Mouse (Mus musculus): ENCODE data around the gene Ftsj3. TPM values are rescaled to one million over a fixed set of nuclear protein-coding genes. Genes with fewer than 3 reads are reported as not detected.

Gene Ftsj3
- polyA plus RNA-seq, 1 experiment from 2014 or later, result 61.2 TPM

- Histone ChIP-seq H3K9ac (ENCODE audit: low read depth, low read length) (no peak overlapping the region), H3K27me3 (ENCODE audit: control insufficient read depth, insufficient read depth, low read length) (no peaks in the 10 kb centered on the region), H3K9me3 (ENCODE audit: control insufficient read depth, low read length) (no peaks in the 10 kb centered on the region), H3K27ac (ENCODE audit: low read depth, low read length) (no peak overlapping the region), H3K4me2 (replicated peaks; ENCODE audit: low read depth, low read length) (no peak overlapping the region), H3K4me1 (replicated peaks; ENCODE audit: control insufficient read depth, insufficient read depth, low read length) (no peaks in the 10 kb centered on the region), H3K36me3 (ENCODE audit: control insufficient read depth, insufficient read depth, low read length) (no peaks in the 10 kb centered on the region), H3K4me3 (ENCODE audit: low read depth, low read length) (no peak overlapping the region)
- DNase-seq (ENCODE audit: low spot score) (no peak), ATAC-seq (ENCODE audit: low FRiP score) (no peak)
- 87% methylated on average over 7 of the region's 7 CpGs for WGBS
These were observed 30.3 kb upstream of the Ftsj3 start for GRCm38 (mm10) chr11:106286206-106286605.

DNA sequence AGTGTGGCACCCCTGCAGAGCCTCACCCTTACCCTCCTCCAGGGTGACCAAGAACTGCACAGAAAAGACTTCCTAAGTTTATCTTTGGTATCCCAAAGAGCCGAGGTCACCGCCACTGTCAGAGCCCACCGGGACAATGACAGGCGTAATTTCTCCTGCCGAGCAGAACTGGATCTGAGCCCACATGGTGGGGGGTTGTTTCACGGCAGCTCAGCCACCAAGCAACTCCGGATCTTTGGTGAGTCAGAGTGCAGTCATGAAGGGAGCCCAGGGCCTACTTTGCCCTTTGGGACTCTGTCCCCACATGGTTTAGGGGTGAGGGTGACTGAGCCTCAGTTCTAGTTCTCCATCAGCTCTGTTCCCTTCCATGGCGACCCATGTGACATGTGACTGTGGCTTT, 28.2 kb upstream of the Ftsj3 start:
- no peaks in the 10 kb centered on the region for H3K27me3 ChIP-seq (ENCODE audit: control insufficient read depth, insufficient read depth, low read length)
- H3K36me3 ChIP-seq (ENCODE audit: control insufficient read depth, insufficient read depth, low read length), result no peaks in the 10 kb centered on the region
- H3K9ac ChIP-seq (ENCODE audit: low read depth, low read length), result no peak overlapping the region
- no peak overlapping the region for H3K27ac ChIP-seq (ENCODE audit: low read depth, low read length)
- H3K4me3 ChIP-seq (ENCODE audit: low read depth, low read length), result no peak overlapping the region
- no peaks in the 10 kb centered on the region for H3K9me3 ChIP-seq (ENCODE audit: control insufficient read depth, low read length)
- no peak for ATAC-seq (ENCODE audit: low FRiP score)
- H3K4me2 ChIP-seq (replicated peaks; ENCODE audit: low read depth, low read length), result no peak overlapping the region
- 77% methylated on average over 8 of the region's 8 CpGs for WGBS
- H3K4me1 ChIP-seq (replicated peaks; ENCODE audit: control insufficient read depth, insufficient read depth, low read length), result no peaks in the 10 kb centered on the region
- DNase-seq (ENCODE audit: low spot score), result no peak

- no peak overlapping the region for H3K9ac ChIP-seq (ENCODE audit: low read depth, low read length)
- H3K9me3 ChIP-seq (ENCODE audit: control insufficient read depth, low read length), result no peaks in the 10 kb centered on the region
- H3K36me3 ChIP-seq (ENCODE audit: control insufficient read depth, insufficient read depth, low read length), result no peaks in the 10 kb centered on the region
- DNase-seq (ENCODE audit: low spot score), result no peak
- H3K4me1 ChIP-seq (replicated peaks; ENCODE audit: control insufficient read depth, insufficient read depth, low read length), result no peaks in the 10 kb centered on the region
- no peak overlapping the region for H3K4me3 ChIP-seq (ENCODE audit: low read depth, low read length)
- H3K4me2 ChIP-seq (replicated peaks; ENCODE audit: low read depth, low read length), result no peak overlapping the region
- H3K27ac ChIP-seq (ENCODE audit: low read depth, low read length), result no peak overlapping the region
- H3K27me3 ChIP-seq (ENCODE audit: control insufficient read depth, insufficient read depth, low read length), result no peaks in the 10 kb centered on the region
- WGBS, result 77% methylated on average over 4 of the region's 4 CpGs
- no peak for ATAC-seq (ENCODE audit: low FRiP score)
These were observed 27.5 kb upstream of the Ftsj3 start for GRCm38 (mm10) chr11:106283371-106283770.

GRCm38 (mm10) chr11:106282452-106282851, 26.6 kb upstream of the Ftsj3 start:
- ATAC-seq (ENCODE audit: low FRiP score) (no peak), DNase-seq (ENCODE audit: low spot score) (no peak)
- Histone ChIP-seq H3K27me3 (ENCODE audit: control insufficient read depth, insufficient read depth, low read length) (no peaks in the 10 kb centered on the region), H3K9ac (ENCODE audit: low read depth, low read length) (no peak overlapping the region), H3K27ac (ENCODE audit: low read depth, low read length) (no peak overlapping the region), H3K4me2 (replicated peaks; ENCODE audit: low read depth, low read length) (no peak overlapping the region), H3K4me1 (replicated peaks; ENCODE audit: control insufficient read depth, insufficient read depth, low read length) (no peaks in the 10 kb centered on the region), H3K36me3 (ENCODE audit: control insufficient read depth, insufficient read depth, low read length) (no peaks in the 10 kb centered on the region), H3K4me3 (ENCODE audit: low read depth, low read length) (no peak overlapping the region), H3K9me3 (ENCODE audit: control insufficient read depth, low read length) (no peaks in the 10 kb centered on the region)
- 84% methylated on average over 6 of the region's 6 CpGs for WGBS

DNA sequence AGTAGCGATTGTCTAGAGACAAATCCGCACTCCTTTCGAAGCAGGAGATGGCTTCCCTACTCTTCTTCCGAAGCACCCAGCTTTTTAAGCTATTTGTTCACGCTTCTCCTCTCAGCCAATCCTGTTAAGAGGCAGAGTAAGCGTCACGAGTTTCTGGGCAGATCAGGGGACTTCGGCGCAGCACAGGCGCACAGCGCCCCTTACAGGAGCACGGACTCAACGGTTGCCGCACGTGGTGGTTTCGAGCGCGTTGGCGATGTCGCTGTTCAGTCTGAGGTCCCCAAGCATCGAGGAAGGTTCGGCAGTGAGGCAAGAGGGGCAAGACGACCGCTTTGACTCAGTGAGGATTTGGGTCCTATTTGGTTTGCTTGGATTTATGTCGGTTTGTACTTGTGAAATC, 20.6 kb upstream of the Ftsj3 start, which contains the start of gene Tcam1:
Gene Tcam1 (plus strand): TSS at position 219 of the 400 bp plus-strand sequence.
- ATAC-seq (ENCODE audit: low FRiP score) (peak; percentile 20; the same call in 1 of the 2 replicates), DNase-seq (ENCODE audit: low spot score) (peak; percentile 97)
- Histone ChIP-seq H3K4me1 (replicated peaks; ENCODE audit: control insufficient read depth, insufficient read depth, low read length) (peaks cover 2% of the 10 kb centered on the region; the same call in 1 of the 2 replicates), H3K27me3 (ENCODE audit: control insufficient read depth, insufficient read depth, low read length) (no peaks in the 10 kb centered on the region), H3K4me3 (ENCODE audit: low read depth, low read length) (no peak within 1 kb of the TSS), H3K9ac (ENCODE audit: low read depth, low read length) (no peak within 1 kb of the TSS), H3K4me2 (replicated peaks; ENCODE audit: low read depth, low read length) (0 out of 2 replicates have a peak within 1 kb of the TSS, but pooled peaks have one; percentile 2), H3K27ac (ENCODE audit: low read depth, low read length) (no peak within 1 kb of the TSS), H3K9me3 (ENCODE audit: control insufficient read depth, low read length) (no peaks in the 10 kb centered on the region), H3K36me3 (ENCODE audit: control insufficient read depth, insufficient read depth, low read length) (no peaks in the 10 kb centered on the region)
- WGBS, result 10% methylated on average over 25 of the region's 25 CpGs

GRCm38 (mm10) chr11:106274971-106275411, 19.1 kb upstream of the Ftsj3 start:
- DNase-seq (ENCODE audit: low spot score) (peak; percentile 32), ATAC-seq (ENCODE audit: low FRiP score) (no peak)
- H3K4me3 ChIP-seq (ENCODE audit: low read depth, low read length), result no peak overlapping the region
- H3K27me3 ChIP-seq (ENCODE audit: control insufficient read depth, insufficient read depth, low read length), result no peaks in the 10 kb centered on the region
- no peak overlapping the region for H3K9ac ChIP-seq (ENCODE audit: low read depth, low read length)
- no peak overlapping the region for H3K4me2 ChIP-seq (replicated peaks; ENCODE audit: low read depth, low read length)
- H3K4me1 ChIP-seq (replicated peaks; ENCODE audit: control insufficient read depth, insufficient read depth, low read length), result peaks cover 9% of the 10 kb centered on the region
- no peak overlapping the region for H3K27ac ChIP-seq (ENCODE audit: low read depth, low read length)
- WGBS, result 89% methylated on average over 7 of the region's 7 CpGs
- no peaks in the 10 kb centered on the region for H3K36me3 ChIP-seq (ENCODE audit: control insufficient read depth, insufficient read depth, low read length)
- H3K9me3 ChIP-seq (ENCODE audit: control insufficient read depth, low read length), result no peaks in the 10 kb centered on the region

- Histone ChIP-seq H3K9me3 (ENCODE audit: control insufficient read depth, low read length) (no peaks in the 10 kb centered on the region), H3K9ac (ENCODE audit: low read depth, low read length) (no peak overlapping the region), H3K4me1 (replicated peaks; ENCODE audit: control insufficient read depth, insufficient read depth, low read length) (peaks cover 9% of the 10 kb centered on the region), H3K4me2 (replicated peaks; ENCODE audit: low read depth, low read length) (no peak overlapping the region), H3K4me3 (ENCODE audit: low read depth, low read length) (no peak overlapping the region), H3K36me3 (ENCODE audit: control insufficient read depth, insufficient read depth, low read length) (no peaks in the 10 kb centered on the region), H3K27me3 (ENCODE audit: control insufficient read depth, insufficient read depth, low read length) (no peaks in the 10 kb centered on the region), H3K27ac (ENCODE audit: low read depth, low read length) (no peak overlapping the region)
- no peak for ATAC-seq (ENCODE audit: low FRiP score)
- DNase-seq (ENCODE audit: low spot score), result no peak
- WGBS, result 81% methylated on average over 1 of the region's 1 CpGs
These were observed 18.5 kb upstream of the Ftsj3 start for GRCm38 (mm10) chr11:106274374-106274773.

DNA sequence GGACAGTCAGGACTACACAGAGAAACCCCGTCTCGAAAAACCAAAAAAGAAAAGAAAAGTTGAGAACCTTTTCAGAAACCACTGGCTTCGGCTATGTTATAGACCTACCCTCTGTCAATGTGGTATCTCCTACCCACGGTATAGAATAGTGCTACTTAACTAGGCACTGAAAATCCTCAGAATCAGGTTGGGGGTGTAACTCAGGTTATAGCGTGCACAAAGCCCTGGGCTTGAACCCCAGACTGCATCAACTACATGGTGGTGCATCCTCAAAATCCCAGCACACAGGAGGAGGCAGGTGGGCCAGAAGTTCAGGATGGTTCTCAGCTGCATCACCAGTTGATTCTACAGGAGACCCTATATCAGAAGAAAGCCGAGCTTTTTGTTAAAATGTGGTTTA, 17.9 kb upstream of the Ftsj3 start:
- WGBS, result 95% methylated on average over 6 of the region's 6 CpGs
- H3K36me3 ChIP-seq (ENCODE audit: control insufficient read depth, insufficient read depth, low read length), result no peaks in the 10 kb centered on the region
- H3K9me3 ChIP-seq (ENCODE audit: control insufficient read depth, low read length), result no peaks in the 10 kb centered on the region
- H3K4me2 ChIP-seq (replicated peaks; ENCODE audit: low read depth, low read length), result no peak overlapping the region
- H3K27ac ChIP-seq (ENCODE audit: low read depth, low read length), result no peak overlapping the region
- peaks cover 14% of the 10 kb centered on the region for H3K4me1 ChIP-seq (replicated peaks; ENCODE audit: control insufficient read depth, insufficient read depth, low read length)
- no peaks in the 10 kb centered on the region for H3K27me3 ChIP-seq (ENCODE audit: control insufficient read depth, insufficient read depth, low read length)
- no peak overlapping the region for H3K9ac ChIP-seq (ENCODE audit: low read depth, low read length)
- ATAC-seq (ENCODE audit: low FRiP score) (no peak), DNase-seq (ENCODE audit: low spot score) (no peak)
- no peak overlapping the region for H3K4me3 ChIP-seq (ENCODE audit: low read depth, low read length)

DNA sequence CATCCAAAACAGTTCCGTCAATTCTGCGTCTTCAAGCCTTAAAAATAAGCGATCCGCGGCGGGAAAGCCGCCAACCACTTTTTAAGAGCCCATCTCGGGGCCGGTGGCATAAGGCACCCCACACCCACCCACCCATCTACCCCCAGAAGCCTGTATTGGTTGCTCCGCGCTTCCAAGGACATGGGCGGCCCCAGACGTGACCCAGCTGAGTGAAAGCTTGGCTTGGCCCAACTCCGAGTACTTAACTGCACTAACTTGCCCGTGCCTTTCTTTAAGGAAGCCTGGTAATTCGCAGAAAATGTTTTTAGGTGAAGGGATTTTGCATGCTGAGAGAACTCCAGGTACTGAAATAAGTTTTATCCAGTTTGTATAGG, 17.4 kb upstream of the Ftsj3 start:
- DNase-seq (ENCODE audit: low spot score), result no peak
- H3K9ac ChIP-seq (ENCODE audit: low read depth, low read length), result peak overlapping the region; percentile 49; the same call in 1 of the 2 replicates
- no peaks in the 10 kb centered on the region for H3K27me3 ChIP-seq (ENCODE audit: control insufficient read depth, insufficient read depth, low read length)
- peak overlapping the region; percentile 99 for H3K4me3 ChIP-seq (ENCODE audit: low read depth, low read length)
- peak; percentile 26 for ATAC-seq (ENCODE audit: low FRiP score)
- H3K27ac ChIP-seq (ENCODE audit: low read depth, low read length), result peak overlapping the region; percentile 92
- H3K4me1 ChIP-seq (replicated peaks; ENCODE audit: control insufficient read depth, insufficient read depth, low read length), result peaks cover 17% of the 10 kb centered on the region
- H3K4me2 ChIP-seq (replicated peaks; ENCODE audit: low read depth, low read length), result peak overlapping the region; percentile 46
- no peaks in the 10 kb centered on the region for H3K9me3 ChIP-seq (ENCODE audit: control insufficient read depth, low read length)
- WGBS, result 23% methylated on average over 16 of the region's 16 CpGs
- no peaks in the 10 kb centered on the region for H3K36me3 ChIP-seq (ENCODE audit: control insufficient read depth, insufficient read depth, low read length)
